Mouse (Mus musculus) cerebellum, adult 2 months (tissue): ENCODE measurements around the gene Csrnp1.

Experiments
- CTCF ChIP-seq: fragments of 200-500 bp; IDR thresholded peaks from 2 replicates; pipeline ENCODE4 v1.5.1; 2011; ENCODE audit warnings: low read depth, mild to moderate bottlenecking, control low read depth, low read length, moderate library complexity, borderline replicate concordance; ENCODE audit not compliant: insufficient read depth
- POLR2A ChIP-seq: fragments of 200-500 bp; IDR thresholded peaks from 2 replicates; pipeline ENCODE4 v1.6.1; 2011; ENCODE audit warnings: low read length, control low read depth, borderline replicate concordance; ENCODE audit not compliant: insufficient read depth

- TF ChIP-seq CTCF (no peak), POLR2A (no peak)
These were observed 12.3 kb downstream of the Csrnp1 start for GRCm38 (mm10) chr9:119972166-119972565.
